Mouse (Mus musculus) heart, postnatal 36 days (tissue): Measurements from ENCODE around the gene Foxf2. TPM values are rescaled to one million over a fixed set of nuclear protein-coding genes. Genes with fewer than 3 reads are reported as not detected.

Experiments
- DNase-seq, 2 experiments: peaks; one replicate each; pipeline ENCODE4 v3.0.0; 2021 to 2022
- intact Hi-C: fragments of 180-260 bp; cut with DNase I; formaldehyde crosslinking; loops from one replicate; pipeline ENCODE4 v1.15.1; 2025
- total RNA-seq, 2 experiments: library from RNA; stranded (reverse); gene quantifications; 2 replicates each; pipeline ENCODE4 v1.2.3; 2021

Foxf2 gene
- under 1 TPM in 1 of 2 experiments, not detected in 1; 0.19 TPM for total RNA-seq

- intact Hi-C loops: no loop called here
- DNase-seq: peak; percentile 20 to 61
Measured at GRCm38 (mm10) chr13:31625333-31626101, at the start of gene Foxf2. Foxf2 (plus strand) TSS chr13:31625816.

- DNase-seq: no peak
- intact Hi-C loops: no loop called here
Measured at GRCm38 (mm10) chr13:31576696-31577095, 48.9 kb upstream of the Foxf2 start.

DNA sequence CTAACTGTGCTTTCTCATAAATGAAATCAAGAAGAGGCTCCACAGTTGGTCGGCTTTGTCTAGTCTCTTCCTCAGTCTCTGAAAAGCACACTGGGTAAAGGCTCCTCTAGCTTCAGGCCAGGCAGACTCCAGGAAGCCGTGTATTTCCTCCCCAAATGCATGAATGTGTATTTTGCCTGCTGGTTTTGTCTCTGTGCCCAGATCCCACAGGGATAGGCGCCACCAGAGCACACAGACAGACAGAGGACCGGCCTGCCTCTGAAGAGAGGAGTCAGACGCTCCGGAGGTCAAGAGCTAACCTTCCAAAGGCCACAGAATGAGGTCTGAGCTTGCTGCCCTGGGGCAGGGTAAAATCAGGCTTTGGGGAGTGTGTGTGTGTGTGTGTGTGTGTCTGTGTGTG is 48.0 kb upstream of the Foxf2 start:
- intact Hi-C loops: no loop called here
- DNase-seq: no peak

GRCm38 (mm10) chr13:31578389-31578788 is 47.2 kb upstream of the Foxf2 start:
- intact Hi-C loops: no loop called here
- no peak for DNase-seq

DNA sequence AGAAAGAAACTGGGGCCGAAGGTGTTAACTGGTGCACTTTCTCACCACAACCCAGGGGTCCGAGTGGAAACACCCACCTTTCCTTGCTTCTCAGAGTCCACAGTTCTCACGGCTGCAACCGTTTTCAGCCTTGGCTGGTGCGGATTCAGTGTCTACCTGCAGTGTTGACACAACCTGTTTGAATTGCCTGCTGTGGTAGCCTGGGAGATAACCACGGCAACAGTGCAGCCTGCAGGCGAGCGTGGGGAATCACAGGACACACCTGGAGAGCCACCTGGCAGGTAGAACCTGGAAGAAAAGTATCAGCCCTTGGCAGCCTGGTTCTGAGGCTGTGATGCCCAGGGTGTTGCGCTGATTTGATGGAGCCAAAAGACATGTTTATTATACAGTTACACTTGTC is 45.8 kb upstream of the Foxf2 start:
- intact Hi-C loops: no loop called here

GRCm38 (mm10) chr13:31587341-31587740 is 38.3 kb upstream of the Foxf2 start:
- no peak for DNase-seq
- intact Hi-C loops: no loop called here

More for the DNA sequence above, 45.8 kb upstream of the Foxf2 start:
- DNase-seq: no peak

DNA sequence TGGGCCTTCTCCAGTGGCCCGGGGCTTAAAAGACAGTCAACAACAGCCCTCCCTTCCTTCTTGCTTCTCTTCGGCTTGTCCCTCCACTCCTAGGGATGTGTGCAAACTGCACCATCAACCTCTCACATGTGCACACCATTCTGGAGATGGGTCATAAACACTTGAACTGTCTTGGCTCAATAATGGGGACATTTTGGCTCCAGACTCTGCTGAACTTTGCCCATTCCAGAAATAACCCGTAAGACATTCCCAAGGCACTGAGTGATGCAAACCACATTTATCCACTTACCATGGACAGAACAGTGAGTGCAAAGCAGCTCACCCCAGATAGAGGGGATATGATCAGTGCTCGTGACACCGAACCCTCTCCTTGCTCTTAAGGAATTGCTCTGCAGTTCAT is 26.0 kb upstream of the Foxf2 start:
- intact Hi-C loops: no loop called here
- DNase-seq: no peak

GRCm38 (mm10) chr13:31603964-31604363 is 21.7 kb upstream of the Foxf2 start:
- DNase-seq: no peak
- intact Hi-C loops: no loop called here

DNA sequence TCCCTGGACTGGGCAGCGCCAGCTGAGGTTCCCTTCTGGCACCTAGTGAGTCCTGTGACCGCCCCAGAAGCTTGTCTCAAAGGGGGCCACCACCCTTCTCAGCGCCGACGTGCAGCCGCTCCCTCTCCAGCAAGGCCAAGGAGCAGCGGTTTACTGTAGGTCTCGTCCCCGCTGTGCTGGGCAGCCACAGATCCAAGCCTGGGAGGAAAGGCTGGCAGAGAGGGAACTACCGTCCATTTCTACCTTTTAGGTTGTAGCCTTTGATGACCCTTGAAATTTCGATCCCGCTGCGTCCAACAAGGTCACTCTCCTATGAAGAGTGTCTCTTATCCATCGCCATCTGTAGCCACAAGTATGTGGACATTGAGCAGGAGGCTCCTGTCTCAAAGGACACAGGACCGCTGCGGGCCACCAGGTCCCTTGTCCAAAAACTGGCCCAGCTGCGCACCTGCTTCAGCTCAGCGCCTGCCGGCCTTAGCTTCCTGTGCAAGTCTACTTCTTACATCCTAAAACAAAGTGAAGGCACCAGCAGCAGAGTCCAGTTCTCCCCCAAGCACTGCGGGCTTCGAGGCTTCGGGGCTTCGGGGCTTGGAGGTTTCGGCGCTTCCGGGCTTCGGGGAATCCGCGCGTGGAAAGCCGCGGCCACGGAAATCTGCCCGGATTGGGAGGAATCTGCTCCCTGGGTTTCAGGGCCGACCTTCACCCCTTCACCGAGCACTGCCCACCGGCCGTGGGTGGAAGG is 10.7 kb upstream of the Foxf2 start:
- intact Hi-C loops: loop anchor here (5.0 kb wide), 2 partner anchors 53 to 623 kb away; no protein-coding TSS in a partner anchor
- no peak for DNase-seq

DNA sequence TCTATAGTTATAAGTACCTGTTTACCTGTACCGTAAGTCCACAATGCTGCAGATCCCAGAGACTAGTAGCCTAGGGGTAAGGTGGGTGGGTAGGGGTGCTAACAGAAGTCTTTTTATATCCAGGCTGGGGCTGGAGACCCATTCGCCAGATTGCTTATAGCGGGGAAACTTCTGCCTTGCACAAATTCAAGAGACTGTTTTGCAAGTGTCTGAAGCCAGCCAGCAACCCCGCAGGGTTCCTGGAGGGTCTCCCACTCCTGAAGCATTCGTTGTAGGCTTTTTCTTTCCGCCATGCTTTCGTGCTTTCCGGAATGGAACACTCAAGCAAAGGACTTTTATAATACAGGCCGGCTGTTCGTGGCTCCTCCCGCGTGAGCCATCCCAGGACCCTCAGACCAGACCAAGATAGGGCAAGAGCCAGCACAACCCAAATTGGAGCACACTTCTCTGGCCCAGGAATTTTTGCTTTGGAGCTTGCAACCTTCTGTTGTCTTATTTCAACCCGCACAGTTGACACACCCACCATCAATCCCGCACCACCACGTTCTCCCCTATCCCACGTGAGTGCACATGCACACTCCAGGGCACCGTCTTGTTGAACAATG is 10.0 kb upstream of the Foxf2 start:
- intact Hi-C loops: loop anchor here (5.0 kb wide), 2 partner anchors 53 to 623 kb away; no protein-coding TSS in a partner anchor
- no peak for DNase-seq

GRCm38 (mm10) chr13:31618001-31618400 is 7.6 kb upstream of the Foxf2 start:
- intact Hi-C loops: loop anchor here (1.0 to 5.0 kb wide), 5 partner anchors 56 to 730 kb away; no protein-coding TSS in a partner anchor
- DNase-seq: no peak

DNA sequence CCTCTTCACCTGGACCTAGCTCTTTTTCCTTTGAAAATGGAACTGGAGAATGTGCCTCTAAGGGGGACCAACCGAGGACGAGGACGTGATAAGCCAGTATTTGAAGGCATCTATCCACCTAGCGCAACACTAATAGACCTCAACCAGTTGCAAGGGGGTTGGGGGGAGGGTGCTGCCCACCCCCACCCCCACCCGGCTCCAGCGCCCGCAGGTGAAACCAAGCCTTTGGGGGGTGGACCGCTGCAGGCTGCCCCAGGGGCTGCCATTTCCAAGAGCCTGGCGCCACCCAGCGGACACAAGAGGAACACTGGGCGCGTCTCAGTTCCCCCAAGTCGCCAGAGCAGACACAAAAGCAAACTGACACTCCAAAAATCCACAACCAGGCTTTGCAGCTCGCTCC is 7.2 kb upstream of the Foxf2 start:
- DNase-seq: peak; percentile 66 to 68

DNA sequence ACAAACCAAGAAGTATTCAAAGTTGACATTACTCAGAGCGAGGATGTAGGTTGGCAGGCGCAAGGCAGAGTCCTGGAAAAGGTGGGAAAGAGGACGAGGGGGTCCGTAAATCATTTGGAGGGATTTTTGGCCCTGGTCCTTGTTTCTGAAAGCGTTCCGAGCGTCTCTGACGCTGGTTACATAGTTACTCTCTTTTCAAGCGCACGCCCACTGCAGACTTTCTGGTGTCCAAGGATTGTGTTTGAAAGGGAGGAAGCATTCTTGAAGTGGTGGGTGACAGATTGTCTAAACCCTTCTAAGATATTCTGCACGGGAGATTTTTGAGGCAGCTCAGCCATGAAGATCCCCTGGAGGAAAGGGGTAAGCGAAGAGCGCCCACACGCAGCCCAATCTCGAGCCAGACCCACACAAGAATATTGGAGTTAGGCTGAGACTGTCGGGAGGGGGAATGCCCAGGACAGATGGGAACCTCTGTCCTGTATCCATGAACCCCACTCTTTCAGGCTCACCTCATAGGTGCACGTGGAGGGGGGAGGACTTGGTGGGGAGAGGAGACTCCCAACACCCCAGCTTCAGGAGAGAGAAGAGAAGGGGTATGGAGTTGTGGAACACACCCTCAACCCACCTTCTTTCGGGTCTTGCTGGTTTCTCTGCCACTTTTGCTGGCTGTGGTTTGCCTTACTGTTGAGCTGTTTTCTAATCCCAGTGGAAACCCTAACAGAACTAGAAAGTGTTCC is 6.5 kb upstream of the Foxf2 start:
- no peak for DNase-seq
- intact Hi-C loops: loop anchor here (1.0 to 5.0 kb wide), 5 partner anchors 57 to 731 kb away; no protein-coding TSS in a partner anchor

More for the DNA sequence above, 7.2 kb upstream of the Foxf2 start:
- intact Hi-C loops: loop anchor here (1.0 to 5.0 kb wide), 5 partner anchors 56 to 730 kb away; no protein-coding TSS in a partner anchor

GRCm38 (mm10) chr13:31619826-31620498 is 5.7 kb upstream of the Foxf2 start:
- no peak for DNase-seq
- intact Hi-C loops: loop anchor here (5.0 kb wide), 2 partner anchors 58 to 628 kb away; no protein-coding TSS in a partner anchor

GRCm38 (mm10) chr13:31620499-31620847 is 5.1 kb upstream of the Foxf2 start:
- no peak for DNase-seq
- intact Hi-C loops: no loop called here

DNA sequence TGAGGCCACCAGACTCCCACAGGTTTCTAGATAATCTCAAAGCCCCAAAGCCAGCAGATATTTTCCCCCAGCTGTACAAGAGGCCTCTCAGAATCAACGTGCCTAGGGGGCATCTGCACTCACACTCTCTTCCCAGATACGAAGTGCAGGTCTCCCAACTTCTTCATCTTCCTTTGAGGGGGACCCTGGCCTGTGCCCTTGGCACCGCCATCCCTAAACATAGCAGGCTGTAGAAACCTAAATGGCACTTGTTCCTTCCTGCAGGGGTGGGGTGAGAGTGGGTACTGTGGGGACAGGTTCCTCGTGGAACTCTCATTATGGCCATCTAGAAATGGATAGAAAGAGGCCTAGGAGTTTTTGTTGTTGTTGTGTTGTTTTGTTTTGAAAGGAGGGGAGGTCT is 4.7 kb upstream of the Foxf2 start:
- intact Hi-C loops: no loop called here
- DNase-seq: no peak

GRCm38 (mm10) chr13:31621741-31622140 is 3.9 kb upstream of the Foxf2 start:
- intact Hi-C loops: no loop called here
- no peak for DNase-seq

- intact Hi-C loops: no loop called here
- DNase-seq: no peak
Measured at GRCm38 (mm10) chr13:31622371-31622770, 3.2 kb upstream of the Foxf2 start.

- intact Hi-C loops: no loop called here
- no peak for DNase-seq
Measured at GRCm38 (mm10) chr13:31623291-31623690, 2.3 kb upstream of the Foxf2 start.
